ENCODE assay signal across 8 mouse cellular contexts in genomic region chr3:129204441-129205313, GRCm38 (mm10). TPM values are rescaled to one million over a fixed set of nuclear protein-coding genes. Genes with fewer than 3 reads are reported as not detected.
DNase-seq lines count a peak whose midpoint lies in the region; ATAC-seq and TF ChIP-seq lines count a peak whose summit lies in the region.

No protein-coding gene starts in this region.

- peak; percentile 81 for ATAC-seq in embryonic facial prominence, embryonic 13.5 days (ENCODE audit: insufficient number of reproducible peaks, insufficient read depth, low FRiP score, low TSS enrichment, low read depth)
- peak; percentile 87 for ATAC-seq in heart, embryonic 12.5 days (ENCODE audit: insufficient number of reproducible peaks, low FRiP score)
- ATAC-seq in lung, embryonic 14.5 days (ENCODE audit: insufficient read depth), result peak; percentile 92

- TF ChIP-seq POLR2A in lung, adult 2 months (IDR thresholded peaks at IDR 0.05; ENCODE audit: borderline replicate concordance, extremely low read depth, low read depth, low read length), result no peak

- no peaks in the 10 kb centered on the region for H3K4me1 ChIP-seq in lung, adult 2 months (ENCODE audit: control insufficient read depth, insufficient read depth, low read length)
- peaks cover 42% of the 10 kb centered on the region for H3K4me1 ChIP-seq in embryonic facial prominence, embryonic 13.5 days
- H3K4me1 ChIP-seq in heart, embryonic 12.5 days (replicated peaks), result peaks cover 21% of the 10 kb centered on the region
- H3K4me1 ChIP-seq in lung, embryonic 14.5 days (ENCODE audit: insufficient read depth), result no peaks in the 10 kb centered on the region

- H3K36me3 ChIP-seq in embryonic facial prominence, embryonic 13.5 days, result no peaks in the 10 kb centered on the region
- no peaks in the 10 kb centered on the region for H3K36me3 ChIP-seq in heart, embryonic 12.5 days
- no peaks in the 10 kb centered on the region for H3K36me3 ChIP-seq in lung, embryonic 14.5 days (ENCODE audit: insufficient read depth)

- DNase-seq in lung, adult 2 months, result no peak
- DNase-seq in lung, adult 18-20 months, result no peak
- DNase-seq in kidney, postnatal 14 days, result peak; percentile 81
- DNase-seq in lung, embryonic 14.5 days, result peak; percentile 94
- DNase-seq in ovary, postnatal 36 days (ENCODE audit: low spot score), result peak; percentile 72
- DNase-seq in natural killer cell, adult 2 months (ENCODE audit: low spot score in 2 of 2), result no peak

- peaks cover 94% of the 10 kb centered on the region for H3K27me3 ChIP-seq in embryonic facial prominence, embryonic 13.5 days
- peaks cover 82% of the 10 kb centered on the region for H3K27me3 ChIP-seq in heart, embryonic 12.5 days (replicated peaks)
- peaks cover 95% of the 10 kb centered on the region for H3K27me3 ChIP-seq in lung, embryonic 14.5 days (ENCODE audit: insufficient read depth, low read length)

- no peak overlapping the region for H3K4me3 ChIP-seq in lung, adult 2 months (replicated peaks; ENCODE audit: extremely low read depth, low read depth, low read length)
- peak overlapping the region; percentile 50 for H3K4me3 ChIP-seq in embryonic facial prominence, embryonic 13.5 days
- H3K4me3 ChIP-seq in heart, embryonic 12.5 days, result peak overlapping the region; percentile 51
- H3K4me3 ChIP-seq in lung, embryonic 14.5 days (ENCODE audit: low read depth, low read length), result peak overlapping the region; percentile 38

- WGBS in lung, adult 2 months, result 2% methylated on average over 48 of the region's 48 CpGs
- under 1% methylated on average over 48 of the region's 48 CpGs for whole genome bisulfite sequencing in embryonic facial prominence, embryonic 13.5 days
- WGBS in heart, embryonic 12.5 days, result under 1% methylated on average over 47 of the region's 48 CpGs
- WGBS in lung, embryonic 14.5 days, result under 1% methylated on average over 48 of the region's 48 CpGs

- peak; percentile 37; the same call in 1 of the 2 replicates for TF ChIP-seq CTCF in lung, adult 2 months (IDR thresholded peaks at IDR 0.05; ENCODE audit: insufficient read depth, low read length)
- peak; percentile 98 for TF ChIP-seq CTCF in lung, embryonic 14.5 days (IDR thresholded peaks at IDR 0.05; ENCODE audit: low read depth)

- no peaks in the 10 kb centered on the region for H3K9me3 ChIP-seq in embryonic facial prominence, embryonic 13.5 days
- H3K9me3 ChIP-seq in heart, embryonic 12.5 days (replicated peaks), result no peaks in the 10 kb centered on the region
- no peaks in the 10 kb centered on the region for H3K9me3 ChIP-seq in lung, embryonic 14.5 days (ENCODE audit: low read depth, low read length)

- H3K4me2 ChIP-seq in embryonic facial prominence, embryonic 13.5 days, result peak overlapping the region; percentile 87
- H3K4me2 ChIP-seq in heart, embryonic 12.5 days, result peak overlapping the region; percentile 84
- H3K4me2 ChIP-seq in lung, embryonic 14.5 days, result peak overlapping the region; percentile 83

- H3K9ac ChIP-seq in embryonic facial prominence, embryonic 13.5 days, result peak overlapping the region; percentile 70
- 0 out of 2 replicates have a peak overlapping the region, but pooled peaks have one; percentile 5 for H3K9ac ChIP-seq in heart, embryonic 12.5 days
- H3K9ac ChIP-seq in lung, embryonic 14.5 days, result no peak overlapping the region

- H3K27ac ChIP-seq in embryonic facial prominence, embryonic 13.5 days, result peak overlapping the region; percentile 64
- H3K27ac ChIP-seq in heart, embryonic 12.5 days (ENCODE audit: poor library complexity, severe bottlenecking), result no peak overlapping the region
- H3K27ac ChIP-seq in lung, embryonic 14.5 days (ENCODE audit: low read depth), result no peak overlapping the region

RNA-seq across cellular contexts. Expression of gene Pitx2, which starts 5.0 kb away (rescaled TPM):
- 0.96 and 2.1 TPM in 2 replicates for polyA plus RNA-seq in lung, adult 2 months (2012; rRNA removed)
- polyA plus RNA-seq in embryonic facial prominence, embryonic 13.5 days (2015; fragmentation: Nextera tagmentation; extraction: Ambion mirVana), result 62.5 and 65.6 TPM in 2 replicates
- polyA plus RNA-seq in heart, embryonic 12.5 days (2016; fragmentation: Nextera tagmentation; extraction: Ambion mirVana), result 39.1 and 41.3 TPM in 2 replicates
- polyA plus RNA-seq in lung, embryonic 14.5 days (2014; fragmentation: Nextera tagmentation; extraction: Ambion mirVana), result 0.87 and 5.1 TPM in 2 replicates

Comparison
In these comparisons a context has a peak if more than half of its experiments do, and no peak if none do; other contexts are left out.
1. DNase-seq: peak in kidney, postnatal 14 days (single experiment), lung, embryonic 14.5 days (single experiment) and ovary, postnatal 36 days (single experiment); none in lung, adult 2 months (single experiment), lung, adult 18-20 months (0 of 2) and natural killer cell, adult 2 months (0 of 2).
2. Peak in every context shown above with its lines, with median percentiles within 50 percentile points of each other: ATAC-seq and H3K4me2 ChIP-seq.